Mouse (Mus musculus) hindbrain, embryonic 11.5 days (tissue): ENCODE results near the gene Arhgap29. TPM values are rescaled to one million over a fixed set of nuclear protein-coding genes. Genes with fewer than 3 reads are reported as not detected.

Experiments
- ATAC-seq: fragments of 200-750 bp; cut with Nextera tagmentation; 2 replicates; pipeline ENCODE4 v1.8.0; 2017; ENCODE audit warnings: mild to moderate bottlenecking, moderate TSS enrichment, moderate library complexity; ENCODE audit not compliant: low FRiP score
- DNase-seq: peaks from one replicate; pipeline ENCODE4 v3.0.0-alpha.2; 2015; ENCODE audit warnings: low spot score
- H3K27ac ChIP-seq: fragments of 300-500 bp; sonication (generic); 2 replicates; pipeline ENCODE4 v1.5.1; 2014; ENCODE audit warnings: mild to moderate bottlenecking, low read depth, low read length
- H3K27me3 ChIP-seq: fragments of 300-500 bp; sonication (generic); 2 replicates; pipeline ENCODE4 v1.6.1; 2014; ENCODE audit warnings: mild to moderate bottlenecking, low read length, moderate library complexity, mixed read lengths; ENCODE audit not compliant: control insufficient read depth, insufficient read depth
- H3K36me3 ChIP-seq: fragments of 300-500 bp; sonication (generic); 2 replicates; pipeline ENCODE4 v1.6.1; 2014; ENCODE audit warnings: mild to moderate bottlenecking, low read length, moderate library complexity, mixed read lengths; ENCODE audit not compliant: control insufficient read depth, insufficient read depth
- H3K4me1 ChIP-seq: fragments of 300-500 bp; sonication (generic); replicated peaks from 2 replicates; pipeline ENCODE4 v1.6.1; 2014; ENCODE audit warnings: low read length, mixed read lengths; ENCODE audit not compliant: control insufficient read depth, insufficient read depth
- H3K4me2 ChIP-seq: fragments of 300-500 bp; sonication (generic); replicated peaks from 2 replicates; pipeline ENCODE4 v1.6.1; 2014; ENCODE audit warnings: mild to moderate bottlenecking, low read depth, low read length
- H3K4me3 ChIP-seq: fragments of 300-500 bp; sonication (generic); 2 replicates; pipeline ENCODE4 v1.5.1; 2014; ENCODE audit warnings: low read depth, low read length
- H3K9ac ChIP-seq: fragments of 300-500 bp; sonication (generic); 2 replicates; pipeline ENCODE4 v1.6.1; 2014; ENCODE audit warnings: low read depth, low read length
- H3K9me3 ChIP-seq: fragments of 300-500 bp; sonication (generic); 2 replicates; pipeline ENCODE4 v1.6.1; 2016; ENCODE audit warnings: low read length; ENCODE audit not compliant: control insufficient read depth
- WGBS: fragments of 180-500 bp; shearing (Covaris S2); extraction: QIAGEN DNeasy Blood & Tissue Kit; methylation state at CpG from one replicate; pipeline ENCODE4 v1.1.7; 2014; 5-methylcytosine and 5-hydroxymethylcytosine counted together
- polyA plus RNA-seq: library from polyadenylated mRNA; unstranded; fragments of >200 nt; fragmentation: Nextera tagmentation; extraction: Ambion mirVana; gene quantifications from 2 replicates; pipeline ENCODE4 v1.2.1, GENCODE M21; 2014

The Arhgap29 gene
- polyA plus RNA-seq, 1 experiment from 2014 or later = 36.1 TPM

DNA sequence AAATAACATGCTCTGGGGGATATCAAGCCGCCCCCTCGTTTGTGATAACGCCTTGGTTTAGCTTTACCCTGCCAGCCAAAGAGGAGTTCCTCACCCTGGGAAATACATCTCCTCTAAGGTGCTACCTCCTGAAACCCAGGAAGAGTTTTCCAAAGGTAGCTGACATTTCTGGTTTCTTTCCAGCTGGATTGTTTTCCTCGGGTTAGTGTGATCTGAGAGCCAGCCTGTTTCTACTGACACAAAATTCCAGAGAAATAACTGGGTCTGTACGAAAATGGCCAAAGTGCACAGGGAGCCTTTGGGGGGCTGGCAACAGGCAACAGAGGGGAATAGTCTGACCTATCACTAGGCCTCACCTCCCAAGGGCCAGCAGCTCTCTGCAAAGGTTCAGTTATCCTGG lies 81.9 kb downstream of the Arhgap29 start:
- Histone ChIP-seq H3K4me1 (no peaks in the 10 kb centered on the region; the same call in 1 of the 2 replicates), H3K27ac (no peak overlapping the region), H3K9me3 (no peaks in the 10 kb centered on the region), H3K36me3 (no peaks in the 10 kb centered on the region), H3K27me3 (no peaks in the 10 kb centered on the region), H3K4me3 (no peak overlapping the region), H3K9ac (no peak overlapping the region), H3K4me2 (no peak overlapping the region)
- WGBS = 85% methylated on average over 5 of the region's 5 CpGs
- ATAC-seq = no peak
- DNase-seq = no peak

DNA sequence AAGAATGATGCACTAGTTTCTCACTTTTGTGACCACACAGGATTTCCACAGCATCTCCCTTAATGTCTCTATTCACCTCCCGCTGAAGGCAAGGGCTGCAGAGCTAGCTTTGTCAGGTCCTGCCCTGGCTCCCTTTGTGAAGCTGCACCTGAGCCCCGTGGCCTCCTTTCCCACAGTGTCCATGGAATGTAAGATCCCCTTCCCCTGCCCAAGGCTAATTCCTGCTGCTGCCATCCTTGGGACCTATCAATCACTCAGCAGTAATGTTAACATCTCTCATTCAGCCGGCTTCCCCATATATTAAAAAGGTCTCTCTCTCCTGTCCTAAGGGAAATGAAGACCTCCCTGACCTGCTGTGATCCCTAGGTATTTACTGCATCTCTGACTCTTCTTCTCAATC lies 82.8 kb downstream of the Arhgap29 start:
- no peaks in the 10 kb centered on the region for H3K27me3 ChIP-seq
- no peaks in the 10 kb centered on the region; the same call in 1 of the 2 replicates for H3K4me1 ChIP-seq
- DNase-seq (peak; percentile 25), ATAC-seq (peak; percentile 56; the same call in 1 of the 2 replicates)
- WGBS = 46% methylated on average over 3 of the region's 3 CpGs
- H3K27ac ChIP-seq = no peak overlapping the region
- H3K9ac ChIP-seq = no peak overlapping the region
- H3K9me3 ChIP-seq = no peaks in the 10 kb centered on the region
- H3K4me3 ChIP-seq = no peak overlapping the region
- H3K36me3 ChIP-seq = no peaks in the 10 kb centered on the region
- no peak overlapping the region for H3K4me2 ChIP-seq

DNA sequence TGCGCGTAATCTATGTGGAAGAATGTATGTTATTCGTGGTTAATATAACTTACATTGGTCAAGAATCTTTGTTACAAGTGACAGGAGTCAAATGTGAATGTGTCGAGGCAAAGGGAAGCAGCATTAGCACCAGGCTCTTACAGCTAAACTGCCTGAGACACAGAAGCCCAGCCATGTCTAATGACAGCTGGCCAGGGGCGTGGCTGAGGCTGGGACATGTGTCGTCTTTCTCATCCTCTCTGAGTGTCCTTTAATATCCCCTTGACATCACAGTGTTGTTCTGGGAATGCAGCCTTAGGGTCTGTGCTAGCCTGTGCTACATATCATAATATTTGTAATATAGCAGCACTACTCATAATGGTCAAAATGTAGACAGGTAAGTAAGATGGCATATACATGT lies 88.2 kb downstream of the Arhgap29 start:
- DNase-seq = no peak
- Histone ChIP-seq H3K9ac (no peak overlapping the region), H3K36me3 (no peaks in the 10 kb centered on the region), H3K4me3 (no peak overlapping the region), H3K27me3 (peaks cover 22% of the 10 kb centered on the region), H3K4me2 (no peak overlapping the region), H3K9me3 (no peaks in the 10 kb centered on the region), H3K4me1 (peaks cover 5% of the 10 kb centered on the region; the same call in 1 of the 2 replicates), H3K27ac (no peak overlapping the region)
- ATAC-seq = no peak
- WGBS = 74% methylated on average over 6 of the region's 6 CpGs

DNA sequence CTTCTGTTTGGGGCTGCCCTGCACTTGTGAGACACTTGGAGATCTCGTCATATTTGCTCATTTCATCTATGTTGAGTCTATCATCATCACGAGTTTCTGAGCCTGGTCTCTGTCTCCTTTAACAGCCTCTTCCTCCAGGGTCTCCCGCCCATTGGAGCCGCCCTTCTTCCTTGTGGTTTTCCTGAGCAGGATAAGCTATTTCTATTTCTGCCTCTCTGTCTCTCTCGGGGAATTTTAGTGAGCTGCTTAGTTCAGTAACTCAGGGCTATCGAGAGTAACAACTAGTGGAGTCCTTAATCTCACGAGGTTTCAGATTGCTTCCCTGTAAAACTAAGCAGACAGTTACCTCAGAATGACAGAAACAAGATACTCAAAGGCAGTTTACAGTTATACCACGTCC lies 90.8 kb downstream of the Arhgap29 start:
- DNase-seq (peak; percentile 24), ATAC-seq (no peak)
- H3K9me3 ChIP-seq = no peaks in the 10 kb centered on the region
- peaks cover 28% of the 10 kb centered on the region for H3K27me3 ChIP-seq
- H3K9ac ChIP-seq = no peak overlapping the region
- no peak overlapping the region for H3K27ac ChIP-seq
- peaks cover 12% of the 10 kb centered on the region for H3K4me1 ChIP-seq
- no peak overlapping the region for H3K4me3 ChIP-seq
- no peaks in the 10 kb centered on the region for H3K36me3 ChIP-seq
- no peak overlapping the region for H3K4me2 ChIP-seq
- 38% methylated on average over 8 of the region's 8 CpGs for WGBS

DNA sequence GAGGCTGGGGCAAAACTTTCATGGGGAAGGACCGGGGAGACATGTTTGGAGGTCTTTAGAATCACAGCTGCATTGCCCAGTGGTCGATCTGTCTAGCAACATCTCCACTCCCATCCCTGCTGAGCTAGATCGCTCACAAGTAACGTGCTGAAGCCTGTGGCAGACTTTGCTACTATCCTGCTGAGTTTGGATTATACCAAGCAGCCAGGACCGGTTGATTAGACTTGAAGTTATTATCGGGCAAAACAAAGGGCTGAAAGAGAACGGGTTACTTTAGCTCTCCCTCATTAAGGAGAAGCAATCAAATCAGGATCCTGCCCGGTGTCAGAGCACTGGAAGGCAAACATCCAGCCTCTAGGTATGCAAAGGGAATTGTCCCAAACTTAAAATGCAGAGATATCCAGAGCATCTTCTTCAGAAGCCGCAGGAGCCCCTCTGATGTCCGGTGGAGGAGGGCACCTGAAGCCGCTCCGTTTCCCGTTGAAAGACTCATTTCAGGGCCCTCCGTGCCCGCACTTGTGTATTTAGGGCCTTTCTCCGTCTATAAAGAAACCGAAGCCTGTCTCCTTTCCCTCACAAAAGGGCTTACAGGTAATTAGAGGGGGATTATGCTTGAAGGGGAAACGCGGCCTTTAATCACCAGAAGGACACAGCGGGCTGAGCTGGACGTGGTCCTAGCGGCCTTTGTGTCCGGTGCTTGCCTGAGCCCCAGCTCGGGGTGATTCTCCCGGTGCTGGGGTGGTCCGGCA lies 91.6 kb downstream of the Arhgap29 start, which contains the start of gene Abca4:
Gene Abca4, plus strand, starts transcription at position 645 of the 749 bp plus-strand sequence.
- DNase-seq (peak; percentile 59), ATAC-seq (no peak)
- WGBS = 7% methylated on average over 26 of the region's 26 CpGs
- Histone ChIP-seq H3K27me3 (peaks cover 28% of the 10 kb centered on the region), H3K9ac (peak within 1 kb of the TSS; percentile 48; the same call in 1 of the 2 replicates), H3K27ac (no peak within 1 kb of the TSS), H3K9me3 (no peaks in the 10 kb centered on the region), H3K4me1 (peaks cover 19% of the 10 kb centered on the region), H3K4me2 (peak within 1 kb of the TSS; percentile 19), H3K36me3 (no peaks in the 10 kb centered on the region), H3K4me3 (peak within 1 kb of the TSS; percentile 11; the same call in 1 of the 2 replicates)

DNA sequence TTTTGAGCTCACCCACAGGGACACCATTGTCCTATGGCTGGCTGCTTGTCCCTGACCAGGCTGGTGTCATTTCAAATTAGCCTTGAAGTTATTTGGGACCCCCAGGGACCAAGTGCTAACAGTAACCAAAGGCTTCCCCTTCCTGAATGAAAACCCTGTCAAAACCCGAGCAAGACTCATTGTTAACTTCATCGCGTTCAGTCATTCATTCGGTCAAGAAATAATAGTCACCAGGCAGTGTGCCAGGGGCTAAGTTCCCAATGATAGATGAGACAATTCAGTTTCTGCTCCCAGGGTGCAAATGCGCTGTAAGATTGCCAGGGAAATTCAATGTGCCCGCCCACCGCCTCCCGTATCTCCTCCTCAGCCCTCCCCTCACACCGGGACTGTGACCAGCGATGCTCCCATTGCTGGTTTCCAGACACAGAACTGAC lies 93.9 kb downstream of the Arhgap29 start:
- WGBS = 9% methylated on average over 10 of the region's 10 CpGs
- Histone ChIP-seq H3K36me3 (no peaks in the 10 kb centered on the region), H3K4me1 (peaks cover 19% of the 10 kb centered on the region), H3K9ac (no peak overlapping the region), H3K27ac (no peak overlapping the region), H3K4me3 (no peak overlapping the region), H3K9me3 (no peaks in the 10 kb centered on the region), H3K4me2 (no peak overlapping the region), H3K27me3 (peaks cover 28% of the 10 kb centered on the region)
- DNase-seq (peak; percentile 59), ATAC-seq (peak; percentile 69)

DNA sequence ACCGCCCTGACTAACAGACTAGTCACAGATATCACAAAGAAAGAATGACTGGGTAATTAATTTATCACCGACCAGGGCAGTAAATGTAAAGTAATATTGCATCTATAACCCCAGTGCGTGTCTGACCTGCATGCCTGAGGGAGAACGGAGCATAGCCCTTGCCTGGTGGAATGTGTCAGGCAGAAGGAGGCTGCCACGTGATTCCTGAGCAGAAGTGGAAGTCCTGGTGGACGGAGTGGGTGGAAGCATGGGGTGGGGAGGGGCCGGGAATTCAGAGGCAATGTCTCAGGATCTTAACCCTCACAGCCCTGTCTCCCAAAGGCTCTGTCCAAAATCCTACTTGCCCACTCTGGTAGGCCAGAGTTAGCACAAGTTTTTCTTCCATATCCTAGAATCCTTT lies 95.1 kb downstream of the Arhgap29 start:
- Histone ChIP-seq H3K4me3 (no peak overlapping the region), H3K27me3 (peaks cover 27% of the 10 kb centered on the region), H3K9me3 (no peaks in the 10 kb centered on the region), H3K27ac (peak overlapping the region; percentile 42; the same call in 1 of the 2 replicates), H3K4me2 (no peak overlapping the region), H3K36me3 (no peaks in the 10 kb centered on the region), H3K9ac (no peak overlapping the region), H3K4me1 (peaks cover 19% of the 10 kb centered on the region)
- ATAC-seq = peak; percentile 34; the same call in 1 of the 2 replicates
- DNase-seq = peak; percentile 29
- WGBS = 37% methylated on average over 7 of the region's 7 CpGs

DNA sequence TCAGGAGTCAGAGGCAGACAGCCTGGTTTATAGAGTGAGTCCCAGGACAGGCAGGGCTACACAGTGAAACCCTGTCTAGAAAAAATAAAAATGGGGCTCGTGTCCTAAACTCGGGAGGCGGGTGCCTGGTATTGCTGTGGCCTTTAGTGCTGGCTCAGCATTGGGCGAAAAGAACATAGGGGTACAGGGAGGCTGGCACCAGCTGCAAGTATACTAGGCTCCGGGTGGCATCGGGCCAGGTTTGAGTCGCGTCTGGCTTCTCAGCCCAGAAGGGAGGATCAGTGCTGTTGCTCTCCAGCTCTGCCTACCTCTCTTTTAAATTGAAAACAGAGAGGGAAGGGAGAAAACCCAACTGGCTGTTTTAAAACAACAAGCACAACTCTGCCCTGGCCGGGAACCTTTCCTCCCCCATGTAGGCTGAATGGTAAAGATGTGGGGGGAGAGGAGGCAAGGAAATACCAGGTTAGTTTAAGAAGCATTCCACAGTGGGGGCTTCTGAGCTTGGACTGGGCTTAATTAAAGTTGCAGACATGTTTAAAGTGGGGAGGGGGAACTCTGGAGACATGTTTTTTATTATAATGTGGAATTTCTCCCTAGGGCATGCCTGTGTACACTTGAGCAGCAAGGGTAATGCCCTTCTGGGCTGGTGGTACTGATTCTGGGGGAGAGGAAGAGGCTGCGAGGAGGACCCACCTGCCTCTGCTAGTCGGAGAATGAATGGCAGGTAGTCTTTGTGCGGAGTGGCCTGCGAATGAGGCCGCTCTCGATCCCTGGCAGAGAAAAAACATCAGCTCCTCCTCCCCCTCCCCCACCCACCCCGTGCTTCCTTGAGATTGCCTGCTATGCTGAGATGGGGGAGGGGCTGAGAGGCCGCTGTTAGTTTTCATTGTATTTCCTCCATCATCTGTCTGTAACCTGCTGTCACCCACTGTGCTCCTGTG lies 95.8 kb downstream of the Arhgap29 start:
- WGBS = 18% methylated on average over 17 of the region's 17 CpGs
- peaks cover 21% of the 10 kb centered on the region for H3K27me3 ChIP-seq
- peaks cover 19% of the 10 kb centered on the region for H3K4me1 ChIP-seq
- H3K4me2 ChIP-seq = peak overlapping the region; percentile 21
- 0 out of 2 replicates have a peak, but pooled peaks have one; percentile 9 for ATAC-seq
- H3K9ac ChIP-seq = no peak overlapping the region
- no peaks in the 10 kb centered on the region for H3K36me3 ChIP-seq
- H3K27ac ChIP-seq = peak overlapping the region; percentile 42; the same call in 1 of the 2 replicates
- DNase-seq = peak; percentile 63
- H3K4me3 ChIP-seq = no peak overlapping the region
- H3K9me3 ChIP-seq = no peaks in the 10 kb centered on the region
